Mouse (Mus musculus) heart, postnatal 0 days (tissue): Measurements from ENCODE around the gene Atrip. TPM values are rescaled to one million over a fixed set of nuclear protein-coding genes. Genes with fewer than 3 reads are reported as not detected.
A peak's percentile ranks its signal among the peaks of the same experiment; 100 is the strongest.

Experiments used
- ATAC-seq: fragments of 200-750 bp; cut with Nextera tagmentation; 2 replicates; pipeline ENCODE4 v1.8.0; 2017; ENCODE audit warnings: low read depth, moderate number of reproducible peaks, moderate library complexity; ENCODE audit not compliant: insufficient read depth
- DNase-seq: peaks from one replicate; pipeline ENCODE4 v3.0.0-alpha.2; 2016; ENCODE audit warnings: low spot score
- H3K27ac ChIP-seq: fragments of 300-500 bp; sonication (generic); 2 replicates; pipeline ENCODE4 v1.5.1; 2014; ENCODE audit warnings: low read depth, mild to moderate bottlenecking
- H3K27me3 ChIP-seq: fragments of 300-500 bp; sonication (generic); 2 replicates; pipeline ENCODE4 v1.6.1; 2014; ENCODE audit warnings: low read length, mixed read lengths; ENCODE audit not compliant: control insufficient read depth, insufficient read depth
- H3K36me3 ChIP-seq: fragments of 300-500 bp; sonication (generic); replicated peaks from 2 replicates; pipeline ENCODE4 v1.6.1; 2014; ENCODE audit warnings: low read length, mixed read lengths; ENCODE audit not compliant: control insufficient read depth, insufficient read depth
- H3K4me1 ChIP-seq: fragments of 300-500 bp; sonication (generic); 2 replicates; pipeline ENCODE4 v1.6.1; 2014; ENCODE audit warnings: antibody characterized with exemption; ENCODE audit not compliant: control insufficient read depth, insufficient read depth
- H3K4me2 ChIP-seq: fragments of 300-500 bp; sonication (generic); 2 replicates; pipeline ENCODE4 v1.6.1; 2014; ENCODE audit warnings: low read depth, mild to moderate bottlenecking, low read length, moderate library complexity
- H3K4me3 ChIP-seq: fragments of 300-500 bp; sonication (generic); 2 replicates; pipeline ENCODE4 v1.5.1; 2014; ENCODE audit warnings: low read depth, low read length
- H3K9ac ChIP-seq: fragments of 300-500 bp; sonication (generic); replicated peaks from 2 replicates; pipeline ENCODE4 v1.6.1; 2014; ENCODE audit warnings: low read depth, low read length, mixed read lengths
- H3K9me3 ChIP-seq: fragments of 300-500 bp; sonication (generic); replicated peaks from 2 replicates; pipeline ENCODE4 v1.6.1; 2016; ENCODE audit warnings: low read length; ENCODE audit not compliant: control insufficient read depth
- CTCF ChIP-seq: IDR thresholded peaks from 2 replicates; pipeline ENCODE4 v1.5.1; 2016; ENCODE audit warnings: antibody characterized with exemption, control low read depth, low read depth
- EP300 ChIP-seq: IDR thresholded peaks from 2 replicates; pipeline ENCODE4 v1.6.1; 2016; ENCODE audit warnings: antibody characterized with exemption, low read depth
- WGBS: fragments of 180-500 bp; shearing (Covaris S2); extraction: QIAGEN DNeasy Blood & Tissue Kit; methylation state at CpG from one replicate; pipeline ENCODE4 v1.1.7; 2014; 5-methylcytosine and 5-hydroxymethylcytosine counted together
- polyA plus RNA-seq: library from polyadenylated mRNA; unstranded; fragments of >200 nt; fragmentation: Nextera tagmentation; extraction: Ambion mirVana; gene quantifications from 2 replicates; pipeline ENCODE4 v1.2.1, GENCODE M21; 2015
- total RNA-seq: library from RNA; depleted of rRNA; stranded (reverse); fragments of >200 nt; gene quantifications from 2 replicates; pipeline ENCODE4 v1.2.3, GENCODE M21; 2014; ENCODE audit warnings: low replicate concordance

The Atrip gene
- total and polyA plus RNA-seq, 2 experiments from 2014 or later = 11.7 to 17.1 TPM

- Histone ChIP-seq H3K4me2 (peak overlapping the region; percentile 94), H3K27me3 (no peaks in the 10 kb centered on the region), H3K9me3 (no peaks in the 10 kb centered on the region), H3K4me3 (peak overlapping the region; percentile 14; the same call in 1 of the 2 replicates), H3K9ac (no peak overlapping the region; the same call in 1 of the 2 replicates), H3K36me3 (peaks cover 10% of the 10 kb centered on the region; the same call in 1 of the 2 replicates), H3K4me1 (peaks cover 48% of the 10 kb centered on the region), H3K27ac (peak overlapping the region; percentile 88)
- TF ChIP-seq EP300 = no peak
- no peak for TF ChIP-seq CTCF
- WGBS = 67% methylated on average over 8 of the region's 8 CpGs
- DNase-seq (no peak), ATAC-seq (no peak)
Measured at GRCm38 (mm10) chr9:109098366-109098765, 24.4 kb upstream of the Atrip start.

- no peaks in the 10 kb centered on the region for H3K27me3 ChIP-seq
- H3K4me1 ChIP-seq = peaks cover 48% of the 10 kb centered on the region
- ATAC-seq (peak; percentile 34), DNase-seq (no peak)
- 35% methylated on average over 5 of the region's 5 CpGs for WGBS
- peak overlapping the region; percentile 69; the same call in 1 of the 2 replicates for H3K4me3 ChIP-seq
- H3K27ac ChIP-seq = peak overlapping the region; percentile 88
- no peaks in the 10 kb centered on the region for H3K9me3 ChIP-seq
- TF ChIP-seq EP300 (no peak), CTCF (no peak)
- peaks cover 10% of the 10 kb centered on the region; the same call in 1 of the 2 replicates for H3K36me3 ChIP-seq
- H3K4me2 ChIP-seq = peak overlapping the region; percentile 94
- peak overlapping the region; percentile 79; the same call in 1 of the 2 replicates for H3K9ac ChIP-seq
Measured at GRCm38 (mm10) chr9:109097831-109098230, 23.9 kb upstream of the Atrip start.

- peak overlapping the region; percentile 94 for H3K4me2 ChIP-seq
- peak overlapping the region; percentile 69; the same call in 1 of the 2 replicates for H3K4me3 ChIP-seq
- no peaks in the 10 kb centered on the region for H3K9me3 ChIP-seq
- no peak for DNase-seq
- H3K27ac ChIP-seq = peak overlapping the region; percentile 88
- TF ChIP-seq CTCF = no peak
- no peak for TF ChIP-seq EP300
- 27% methylated on average over 6 of the region's 6 CpGs for WGBS
- H3K9ac ChIP-seq = peak overlapping the region; percentile 79; the same call in 1 of the 2 replicates
- H3K4me1 ChIP-seq = peaks cover 48% of the 10 kb centered on the region
- ATAC-seq = no peak
- no peaks in the 10 kb centered on the region for H3K27me3 ChIP-seq
- peaks cover 10% of the 10 kb centered on the region; the same call in 1 of the 2 replicates for H3K36me3 ChIP-seq
Measured at GRCm38 (mm10) chr9:109097291-109097690, 23.4 kb upstream of the Atrip start.

GRCm38 (mm10) chr9:109096856-109097255 is 22.9 kb upstream of the Atrip start:
- DNase-seq = peak; percentile 30

GRCm38 (mm10) chr9:109096251-109096661 is 22.3 kb upstream of the Atrip start:
- peaks cover 48% of the 10 kb centered on the region for H3K4me1 ChIP-seq

More at GRCm38 (mm10) chr9:109096856-109097255, 22.9 kb upstream of the Atrip start:
- peaks cover 13% of the 10 kb centered on the region; the same call in 1 of the 2 replicates for H3K36me3 ChIP-seq
- no peaks in the 10 kb centered on the region for H3K27me3 ChIP-seq
- H3K4me1 ChIP-seq = peaks cover 48% of the 10 kb centered on the region
- no peak for ATAC-seq
- H3K27ac ChIP-seq = peak overlapping the region; percentile 88
- peak overlapping the region; percentile 94 for H3K4me2 ChIP-seq
- peak overlapping the region; percentile 69 for H3K4me3 ChIP-seq
- no peak for TF ChIP-seq CTCF
- no peak for TF ChIP-seq EP300
- H3K9ac ChIP-seq = peak overlapping the region; percentile 79
- 26% methylated on average over 6 of the region's 6 CpGs for WGBS
- H3K9me3 ChIP-seq = no peaks in the 10 kb centered on the region

More at GRCm38 (mm10) chr9:109096251-109096661, 22.3 kb upstream of the Atrip start:
- WGBS = 30% methylated on average over 9 of the region's 9 CpGs
- Histone ChIP-seq H3K27ac (peak overlapping the region; percentile 88), H3K4me3 (peak overlapping the region; percentile 69), H3K4me2 (peak overlapping the region; percentile 94), H3K9ac (peak overlapping the region; percentile 79), H3K27me3 (no peaks in the 10 kb centered on the region), H3K9me3 (no peaks in the 10 kb centered on the region), H3K36me3 (peaks cover 14% of the 10 kb centered on the region)
- ATAC-seq = no peak
- TF ChIP-seq CTCF (no peak), EP300 (no peak)
- DNase-seq = no peak
